Mouse (Mus musculus): ENCODE data around the gene Adra2c.

Gene Adra2c

GRCm38 (mm10) chr5:35311738-35312250 is 33.7 kb downstream of the Adra2c start:
- CTCF ChIA-PET: no interaction called here

DNA sequence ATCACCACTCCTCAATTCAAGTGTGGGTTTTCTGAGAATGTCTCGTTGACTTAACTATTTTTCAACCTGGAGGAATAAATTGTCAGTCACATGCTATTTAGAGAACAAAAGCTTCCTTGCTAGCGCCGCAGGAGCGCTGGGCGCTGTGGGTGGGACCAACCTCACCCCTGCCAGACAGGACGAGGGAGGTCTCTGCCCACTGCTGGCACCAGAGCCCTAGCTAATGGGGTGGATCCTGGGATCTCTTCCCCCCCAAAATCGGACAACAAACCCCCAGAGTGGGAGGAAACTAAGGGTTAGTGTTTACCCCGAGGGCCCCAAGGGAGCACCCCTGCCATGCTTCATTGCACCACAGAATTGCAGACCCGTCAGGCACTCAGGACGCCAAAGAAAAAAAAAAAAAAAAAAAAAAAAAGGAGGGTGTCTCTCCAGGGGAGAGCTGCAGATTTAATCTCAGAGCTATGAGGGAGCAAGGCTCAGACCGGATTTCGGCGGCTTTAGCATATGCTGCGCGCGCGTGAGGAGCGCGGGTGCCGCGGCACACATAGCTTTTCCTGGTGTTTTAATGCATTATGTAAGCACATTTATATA is 35.2 kb downstream of the Adra2c start:
- CTCF ChIA-PET: interaction anchor here (0.6 kb wide), 1 partner anchor 449 kb away, joined by 5 read pairs; no protein-coding TSS in a partner anchor

DNA sequence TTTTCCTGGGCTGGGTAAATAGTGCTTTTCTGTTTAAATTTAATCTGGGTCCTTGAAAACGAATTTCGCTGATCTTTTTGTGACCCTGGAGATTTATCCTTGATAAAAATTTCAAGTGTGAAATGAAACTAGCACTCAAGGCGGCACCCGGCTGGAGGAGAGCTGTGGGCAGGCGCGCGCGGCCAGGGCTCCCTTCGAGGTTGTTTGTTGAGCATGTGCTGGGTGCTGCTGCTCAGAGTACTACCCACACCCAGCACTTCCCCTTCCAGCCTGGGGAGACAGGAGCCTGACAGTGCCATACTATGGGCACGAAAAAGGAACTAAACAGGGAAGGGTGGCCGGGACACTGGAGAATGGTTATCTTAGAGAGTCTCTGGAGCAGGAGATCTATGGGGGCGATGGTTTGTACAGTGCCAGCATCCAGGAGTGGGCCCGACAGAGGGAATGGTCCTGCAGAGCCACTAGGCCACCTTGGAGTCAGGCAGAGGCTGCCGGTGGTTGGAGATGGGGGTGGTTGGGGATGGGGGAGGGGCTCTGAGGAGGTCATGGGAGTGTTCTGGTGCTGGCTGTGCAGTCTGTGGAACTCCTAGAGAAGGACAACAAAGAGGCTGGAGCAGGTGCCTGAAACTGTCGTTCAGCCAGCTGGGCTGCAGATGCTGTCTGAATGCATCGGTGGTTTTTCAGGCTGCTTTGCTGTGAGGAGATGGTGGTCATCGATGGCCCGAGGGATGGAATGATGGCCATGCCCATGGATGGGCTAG is 35.9 kb downstream of the Adra2c start:
- CTCF ChIA-PET: interaction anchor here (0.6 kb wide), 1 partner anchor 450 kb away, joined by 5 read pairs; no protein-coding TSS in a partner anchor

DNA sequence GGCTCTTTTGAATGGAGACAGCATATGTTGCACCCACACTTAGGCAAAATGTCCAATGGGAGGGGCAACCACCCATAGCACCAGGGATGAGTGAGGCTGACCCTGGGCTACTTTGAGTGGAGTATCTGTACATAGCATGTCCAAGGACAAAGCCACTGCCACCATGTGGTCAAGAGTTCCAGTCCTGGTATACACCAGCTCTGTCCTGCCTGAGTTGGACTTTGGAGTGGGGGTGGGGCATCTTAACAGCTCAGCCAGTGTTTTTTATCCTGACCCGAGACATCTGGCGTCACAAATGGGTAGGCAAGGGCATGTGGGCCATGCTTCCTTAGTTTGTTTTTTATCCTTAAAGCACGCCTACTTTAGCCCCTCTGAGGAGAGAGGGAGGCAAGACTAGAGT is 36.5 kb downstream of the Adra2c start:
- CTCF ChIA-PET: no interaction called here

DNA sequence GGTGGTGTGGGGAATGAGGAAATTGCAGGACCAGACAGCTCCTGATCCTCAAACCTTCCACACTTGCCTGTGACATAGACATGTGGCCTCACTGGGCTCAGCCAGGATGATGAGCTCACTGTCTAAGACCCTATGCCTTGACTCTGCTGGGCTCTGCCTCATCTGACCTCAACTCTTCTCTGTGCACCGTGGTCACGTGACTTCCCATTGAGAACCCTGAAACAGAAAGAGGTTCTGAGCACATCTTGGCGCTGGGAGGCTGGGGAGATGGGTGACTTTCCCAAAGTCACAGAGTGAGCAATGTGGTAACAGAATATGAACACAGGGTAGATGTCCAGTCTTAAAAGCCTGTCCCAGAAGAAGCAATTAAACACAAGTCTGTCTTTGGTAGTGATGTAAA is 37.1 kb downstream of the Adra2c start:
- CTCF ChIA-PET: no interaction called here

GRCm38 (mm10) chr5:35320650-35321049 is 42.5 kb downstream of the Adra2c start:
- CTCF ChIA-PET: no interaction called here

DNA sequence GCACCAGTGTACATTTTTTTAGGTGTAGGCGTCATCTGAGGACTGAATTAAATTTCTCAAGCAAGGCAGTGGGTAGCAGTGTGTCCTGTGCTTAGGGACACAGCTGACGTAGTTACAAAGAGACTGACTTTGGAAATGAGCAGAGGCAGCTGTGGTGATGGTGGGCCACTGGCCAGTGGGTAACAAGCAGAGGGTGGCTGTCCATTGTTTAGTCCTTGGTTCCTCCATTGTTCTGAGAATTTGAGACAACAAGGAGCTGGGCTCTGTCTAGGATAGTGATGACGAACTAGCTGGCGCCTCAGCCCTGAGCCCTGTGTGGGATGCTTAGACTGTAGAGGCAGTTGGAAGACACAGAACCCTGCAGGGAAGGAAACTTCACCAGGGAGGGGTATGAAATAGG is 52.7 kb downstream of the Adra2c start:
- CTCF ChIA-PET: no interaction called here

Data from spleen, embryonic (tissue).